Mouse (Mus musculus) ovary, adult 10 weeks (tissue): ENCODE data around the gene Cd59b. TPM values are rescaled to one million over a fixed set of nuclear protein-coding genes. Genes with fewer than 3 reads are reported as not detected.

Source experiments
- polyA plus RNA-seq: library from polyadenylated mRNA; stranded (reverse); fragments of 350-450 nt; fragmentation: Illumina TruSeq; extraction: RNeasy Lipid Tissue Mini Kit (QIAGEN cat#74804); gene quantifications from one replicate; pipeline ENCODE4 v1.2.3, GENCODE M21; 2014

Gene Cd59b
- polyA plus RNA-seq: 6.1 TPM

GRCm38 (mm10) chr2:104069704-104070185 lies at the start of gene Cd59b:
Gene Cd59b, plus strand, starts transcription at chr2:104069849.

DNA sequence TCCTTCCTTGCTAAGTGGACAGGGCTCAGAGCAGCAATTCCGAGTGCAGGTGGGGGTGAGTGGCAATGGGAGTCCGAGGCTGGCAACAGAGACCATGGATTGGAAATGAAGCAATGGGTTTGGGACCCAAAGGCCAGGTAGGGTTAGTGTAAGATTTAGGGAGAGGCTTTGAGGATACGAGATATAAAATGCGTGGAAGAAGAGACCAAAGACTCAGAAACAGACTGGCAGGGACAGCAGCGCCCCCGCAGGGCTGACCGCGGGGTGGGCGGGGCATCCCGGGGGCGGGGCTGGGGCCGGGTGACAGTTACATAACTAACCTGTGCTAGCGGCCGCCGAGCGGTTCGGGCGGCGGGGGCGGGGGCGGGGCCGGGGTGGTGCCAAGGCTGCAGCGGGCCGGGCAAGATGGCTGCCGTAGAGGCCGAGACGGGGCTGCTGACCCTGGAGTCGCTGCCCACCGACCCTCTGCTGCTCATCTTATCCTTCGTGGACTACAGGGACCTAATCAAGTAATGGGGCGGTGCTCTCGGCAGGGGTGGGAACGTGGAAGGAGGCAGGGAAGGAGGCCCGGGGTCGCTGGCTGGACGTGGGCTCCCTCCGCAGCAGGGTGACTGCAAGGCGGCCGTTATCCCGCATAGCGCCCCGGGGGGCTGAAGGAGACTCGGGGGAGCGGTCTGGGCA lies 42.1 kb upstream of the Cd59b start, which contains the start of gene Fbxo3:
Fbxo3 (plus strand) TSS at position 264 of the 681 bp plus-strand sequence.

GRCm38 (mm10) chr2:104028139-104028723 lies 41.4 kb upstream of the Cd59b start, which contains the start of gene 4931422A03Rik:
Gene 4931422A03Rik, minus strand, starts transcription at chr2:104028361.

DNA sequence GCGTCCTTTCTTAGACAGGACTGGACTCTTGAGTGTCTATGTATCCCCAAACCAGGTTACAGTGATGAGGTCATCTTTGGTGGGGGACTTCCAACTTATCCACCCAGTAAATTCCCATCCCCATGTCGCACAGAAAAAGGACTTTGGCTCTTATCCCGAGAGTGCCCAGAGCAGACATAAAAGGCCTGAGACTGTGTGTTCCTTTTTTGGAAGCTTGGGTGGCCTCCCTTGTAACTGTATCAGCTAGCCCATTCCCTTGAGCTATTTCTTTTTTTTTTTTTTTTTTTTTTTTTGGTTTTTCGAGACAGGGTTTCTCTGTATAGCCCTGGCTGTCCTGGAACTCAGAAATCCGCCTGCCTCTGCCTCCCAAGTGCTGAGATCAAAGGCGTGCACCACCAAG lies 4.1 kb upstream of the Cd59b start, which contains the start of gene Gm10912:
Gm10912 (plus strand) TSS at position 301 of the 400 bp plus-strand sequence.

GRCm38 (mm10) chr2:104068450-104068849 lies 1.2 kb upstream of the Cd59b start, which contains the start of gene Gm10799:
Gene Gm10799, minus strand, starts transcription at chr2:104068550.

GRCm38 (mm10) chr2:104095741-104096213 lies 26.1 kb downstream of the Cd59b start, which contains the start of gene Cd59a:
Gene Cd59a, plus strand, starts transcription at chr2:104095801.

GRCm38 (mm10) chr2:104122505-104123378 lies 53.1 kb downstream of the Cd59b start, which contains the start of gene A930018P22Rik:
Gene A930018P22Rik, plus strand, starts transcription at chr2:104122769.

Other genes with a start within 250 kb of the Cd59b start
- 23.4 TPM for gene Lmo2, start 111.9 kb upstream of the Cd59b start, polyA plus RNA-seq
- gene Fbxo3, start 42.1 kb upstream of the Cd59b start, polyA plus RNA-seq: 136 TPM
- not detected for gene 4931422A03Rik, start 41.5 kb upstream of the Cd59b start, polyA plus RNA-seq
- not detected for gene Gm10912, start 4.0 kb upstream of the Cd59b start, polyA plus RNA-seq
- gene Gm10799, start 1.3 kb upstream of the Cd59b start, polyA plus RNA-seq: not detected
- 58.2 TPM for gene Cd59a, start 26.0 kb downstream of the Cd59b start, polyA plus RNA-seq
- not detected for gene A930018P22Rik, start 52.9 kb downstream of the Cd59b start, polyA plus RNA-seq